ENCODE assay signal across 36 mouse cellular contexts in genomic region chr5:120583511-120583910, GRCm38 (mm10). TPM values are rescaled to one million over a fixed set of nuclear protein-coding genes. Genes with fewer than 3 reads are reported as not detected.
A peak's percentile ranks its signal among the peaks of the same experiment; 100 is the strongest.
DNase-seq lines count a peak whose midpoint lies in the region; ATAC-seq and TF ChIP-seq lines count a peak whose summit lies in the region.
"Had no signal": no experiment of that assay in that cellular context is flagged by ENCODE, and none has a peak within 500 bp of the region (broad histone marks: within the 10 kb centered on the region; RNA-seq: fewer than 3 reads in every experiment).

No protein-coding gene starts in this region.

- peaks cover 85% of the 10 kb centered on the region for H3K4me1 ChIP-seq in liver, embryonic 13.5 days (replicated peaks)
- peaks cover 39% of the 10 kb centered on the region for H3K4me1 ChIP-seq in liver, embryonic 11.5 days (replicated peaks; ENCODE audit: control insufficient read depth, insufficient read depth, low read length)
- H3K4me1 ChIP-seq in hindbrain, postnatal 0 days (ENCODE audit: insufficient read depth, low read length), result peaks cover 28% of the 10 kb centered on the region

- H3K4me2 ChIP-seq in liver, embryonic 13.5 days, result no peak overlapping the region
- H3K4me2 ChIP-seq in liver, embryonic 11.5 days, result no peak overlapping the region
- no peak overlapping the region for H3K4me2 ChIP-seq in hindbrain, postnatal 0 days (ENCODE audit: low read depth, low read length)
- H3K4me2 ChIP-seq: heart, embryonic 15.5 days; hindbrain, embryonic 12.5 days; limb, embryonic 15.5 days; midbrain, embryonic 13.5 days had no signal

- TF ChIP-seq CTCF in hindbrain, postnatal 0 days (IDR thresholded peaks at IDR 0.05; ENCODE audit: low read depth), result no peak

- H3K9me3 ChIP-seq in liver, embryonic 13.5 days (replicated peaks), result no peaks in the 10 kb centered on the region
- H3K9me3 ChIP-seq in liver, embryonic 11.5 days (ENCODE audit: control insufficient read depth, low read length), result no peaks in the 10 kb centered on the region
- H3K9me3 ChIP-seq in hindbrain, postnatal 0 days (ENCODE audit: low read length), result no peaks in the 10 kb centered on the region
- H3K9me3 ChIP-seq: heart, embryonic 10.5 days; heart, embryonic 15.5 days; hindbrain, embryonic 12.5 days; limb, embryonic 10.5 days; limb, embryonic 15.5 days; midbrain, embryonic 13.5 days had no signal

- peaks cover 65% of the 10 kb centered on the region for H3K36me3 ChIP-seq in liver, embryonic 13.5 days
- H3K36me3 ChIP-seq in liver, embryonic 11.5 days (ENCODE audit: control insufficient read depth, insufficient read depth, low read length), result peaks cover 23% of the 10 kb centered on the region
- no peaks in the 10 kb centered on the region; the same call in 1 of the 2 replicates for H3K36me3 ChIP-seq in splenic B cell, adult 2 months (ENCODE audit: control insufficient read depth, insufficient read depth, low read length, poor library complexity, severe bottlenecking)
- H3K36me3 ChIP-seq in hindbrain, postnatal 0 days (ENCODE audit: insufficient read depth, low read length), result peaks cover 12% of the 10 kb centered on the region

- ATAC-seq in liver, embryonic 13.5 days (ENCODE audit: low read depth), result no peak
- ATAC-seq in liver, embryonic 11.5 days (replicated peaks; ENCODE audit: low FRiP score), result no peak
- ATAC-seq in activated CD4-positive, CD25-positive, alpha-beta regulatory T cell, adult 4 months, result peak; percentile 21
- no peak for ATAC-seq in hindbrain, postnatal 0 days
- ATAC-seq: forebrain, embryonic 16.5 days; midbrain, embryonic 13.5 days had no signal

- no peak for DNase-seq in liver, embryonic 13.5 days
- DNase-seq in liver, embryonic 11.5 days (ENCODE audit: low spot score), result no peak
- peak; percentile 58 for DNase-seq in CD4-positive, CD25-positive, alpha-beta regulatory T cell, adult 2 months (ENCODE audit: low read depth, low spot score)
- peak; percentile 62 for DNase-seq in splenic B cell, adult 2 months (ENCODE audit: low read depth, low spot score)
- DNase-seq in hindbrain, postnatal 0 days (ENCODE audit: low spot score), result no peak
- no peak for DNase-seq in frontal cortex, postnatal 25 days (ENCODE audit: low spot score in 2 of 2)
- DNase-seq: cerebellum, adult 11-12 months; cerebellum, adult 9-11 months; gastrocnemius, postnatal 14 days; heart, adult 11 months; heart, postnatal 36 days; kidney, adult 8-10 months; kidney, postnatal 10 days; layer of hippocampus, postnatal 36 days; lung, postnatal 36 days; retina, postnatal 1 day; right cerebral cortex, postnatal 14 days; thymus, adult 18-20 months; thymus, postnatal 36 days had no signal

- 0 out of 2 replicates have a peak overlapping the region, but pooled peaks have one; percentile 13 for H3K9ac ChIP-seq in liver, embryonic 13.5 days
- no peak overlapping the region for H3K9ac ChIP-seq in liver, embryonic 11.5 days (ENCODE audit: low read depth, low read length)
- H3K9ac ChIP-seq in hindbrain, postnatal 0 days (replicated peaks; ENCODE audit: low read length), result no peak overlapping the region
- H3K9ac ChIP-seq: heart, embryonic 15.5 days; hindbrain, embryonic 12.5 days; limb, embryonic 15.5 days; midbrain, embryonic 13.5 days had no signal

- no peaks in the 10 kb centered on the region for H3K27me3 ChIP-seq in liver, embryonic 13.5 days
- H3K27me3 ChIP-seq in liver, embryonic 11.5 days (replicated peaks; ENCODE audit: control insufficient read depth, insufficient read depth, low read length), result no peaks in the 10 kb centered on the region
- no peaks in the 10 kb centered on the region for H3K27me3 ChIP-seq in splenic B cell, adult 2 months (ENCODE audit: control insufficient read depth, insufficient read depth, low read length, poor library complexity, severe bottlenecking)
- H3K27me3 ChIP-seq in hindbrain, postnatal 0 days (ENCODE audit: insufficient read depth, low read length), result no peaks in the 10 kb centered on the region
- H3K27me3 ChIP-seq: heart, embryonic 15.5 days; hindbrain, embryonic 12.5 days; limb, embryonic 15.5 days had no signal

- H3K4me3 ChIP-seq in liver, embryonic 13.5 days (replicated peaks), result no peak overlapping the region
- no peak overlapping the region for H3K4me3 ChIP-seq in liver, embryonic 11.5 days (ENCODE audit: low read depth, low read length)
- no peak overlapping the region for H3K4me3 ChIP-seq in hindbrain, postnatal 0 days (ENCODE audit: low read length)
- H3K4me3 ChIP-seq: erythroblast, embryonic 14.5 days; heart, embryonic 10.5 days; heart, embryonic 15.5 days; hindbrain, embryonic 12.5 days; limb, embryonic 10.5 days; limb, embryonic 15.5 days; midbrain, embryonic 13.5 days had no signal

- H3K27ac ChIP-seq in liver, embryonic 13.5 days, result peak overlapping the region; percentile 53
- H3K27ac ChIP-seq in liver, embryonic 11.5 days (ENCODE audit: low read depth, low read length), result no peak overlapping the region
- no peak overlapping the region for H3K27ac ChIP-seq in hindbrain, postnatal 0 days
- H3K27ac ChIP-seq: heart, embryonic 10.5 days; heart, embryonic 15.5 days; hindbrain, embryonic 12.5 days; limb, embryonic 10.5 days; limb, embryonic 15.5 days; midbrain, embryonic 13.5 days; stomach, postnatal 0 days had no signal

- 88% methylated on average over 4 of the region's 4 CpGs for WGBS in liver, embryonic 13.5 days (ENCODE audit: insufficient replicate concordance)
- 90% methylated on average over 4 of the region's 4 CpGs for WGBS in liver, embryonic 11.5 days
- 96% methylated on average over 4 of the region's 4 CpGs for WGBS in hindbrain, postnatal 0 days

RNA-seq across cellular contexts. Expression of gene Tpcn1, which starts 5.0 kb away (rescaled TPM):
- 21.4 and 22.7 TPM in 2 replicates for polyA plus RNA-seq in liver, embryonic 13.5 days (2015; fragmentation: Nextera tagmentation; extraction: Ambion mirVana)
- polyA plus RNA-seq in liver, embryonic 11.5 days (2014; fragmentation: Nextera tagmentation; extraction: Ambion mirVana), result 27.4 and 29.7 TPM in 2 replicates
- 10 to 100 TPM; 10.9 to 13.0 TPM for polyA plus RNA-seq in activated CD4-positive, CD25-positive, alpha-beta regulatory T cell, adult 4 months (2017; shearing (Covaris generic))
- total RNA-seq in hindbrain, postnatal 0 days (2014; rRNA removed), result 24.5 and 30.7 TPM in 2 replicates
- 15.4 and 16.1 TPM in 2 replicates for polyA plus RNA-seq in hindbrain, postnatal 0 days (2015; fragmentation: Nextera tagmentation; extraction: Ambion mirVana)

RNA-seq across cellular contexts. Expression of gene Iqcd, which starts 5.3 kb away (rescaled TPM):
- 1.8 and 1.9 TPM in 2 replicates for polyA plus RNA-seq in liver, embryonic 13.5 days (2015; fragmentation: Nextera tagmentation; extraction: Ambion mirVana)
- 1.3 and 1.5 TPM in 2 replicates for polyA plus RNA-seq in liver, embryonic 11.5 days (2014; fragmentation: Nextera tagmentation; extraction: Ambion mirVana)
- under 1 TPM; 0.41 to 0.70 TPM for polyA plus RNA-seq in activated CD4-positive, CD25-positive, alpha-beta regulatory T cell, adult 4 months (2017; shearing (Covaris generic))
- 0.63 and 1.9 TPM in 2 replicates for total RNA-seq in hindbrain, postnatal 0 days (2014; rRNA removed)
- 1.8 and 2.0 TPM in 2 replicates for polyA plus RNA-seq in hindbrain, postnatal 0 days (2015; fragmentation: Nextera tagmentation; extraction: Ambion mirVana)
- total RNA-seq: ES-E14; heart, postnatal 36 days had no signal

RNA-seq across cellular contexts. Expression of gene Rita1, which starts 28.9 kb away (rescaled TPM):
- polyA plus RNA-seq in liver, embryonic 13.5 days (2015; fragmentation: Nextera tagmentation; extraction: Ambion mirVana), result 5.7 and 6.5 TPM in 2 replicates
- polyA plus RNA-seq in liver, embryonic 11.5 days (2014; fragmentation: Nextera tagmentation; extraction: Ambion mirVana), result 9.0 and 13.1 TPM in 2 replicates
- 1 to 10 TPM; 1.1 to 2.4 TPM for polyA plus RNA-seq in activated CD4-positive, CD25-positive, alpha-beta regulatory T cell, adult 4 months (2017; shearing (Covaris generic))
- total RNA-seq in hindbrain, postnatal 0 days (2014; rRNA removed), result 38.0 and 38.6 TPM in 2 replicates
- 30.1 and 30.4 TPM in 2 replicates for polyA plus RNA-seq in hindbrain, postnatal 0 days (2015; fragmentation: Nextera tagmentation; extraction: Ambion mirVana)

RNA-seq across cellular contexts. Expression of gene Ddx54, which starts 29.0 kb away (rescaled TPM):
- 22.9 and 26.0 TPM in 2 replicates for polyA plus RNA-seq in liver, embryonic 13.5 days (2015; fragmentation: Nextera tagmentation; extraction: Ambion mirVana)
- 46.7 and 47.0 TPM in 2 replicates for polyA plus RNA-seq in liver, embryonic 11.5 days (2014; fragmentation: Nextera tagmentation; extraction: Ambion mirVana)
- 10 to 100 TPM; 11.7 to 18.4 TPM for polyA plus RNA-seq in activated CD4-positive, CD25-positive, alpha-beta regulatory T cell, adult 4 months (2017; shearing (Covaris generic))
- 37.3 and 40.1 TPM in 2 replicates for total RNA-seq in hindbrain, postnatal 0 days (2014; rRNA removed)
- 30.8 and 31.9 TPM in 2 replicates for polyA plus RNA-seq in hindbrain, postnatal 0 days (2015; fragmentation: Nextera tagmentation; extraction: Ambion mirVana)

RNA-seq across cellular contexts. Expression of gene Cfap73, which starts 50.5 kb away (rescaled TPM):
- not detected in 2 replicates for polyA plus RNA-seq in liver, embryonic 13.5 days (2015; fragmentation: Nextera tagmentation; extraction: Ambion mirVana)
- polyA plus RNA-seq in liver, embryonic 11.5 days (2014; fragmentation: Nextera tagmentation; extraction: Ambion mirVana), result not detected in 2 replicates
- not detected for polyA plus RNA-seq in activated CD4-positive, CD25-positive, alpha-beta regulatory T cell, adult 4 months (2017; shearing (Covaris generic))
- total RNA-seq in hindbrain, postnatal 0 days (2014; rRNA removed), result 0.21 and 0.79 TPM in 2 replicates
- 0.26 and 0.86 TPM in 2 replicates for polyA plus RNA-seq in hindbrain, postnatal 0 days (2015; fragmentation: Nextera tagmentation; extraction: Ambion mirVana)
- total RNA-seq: common myeloid progenitor, adult 5-6 weeks; ES-E14; gastrocnemius, postnatal 14 days; heart, postnatal 36 days; megakaryocyte-erythroid progenitor cell, adult 5-6 weeks had no signal
- polyA plus RNA-seq: erythroblast, embryonic 14.5 days; forebrain, embryonic 11.5 days; heart, embryonic 15.5 days; large intestine, adult 2 months; limb, embryonic 10.5 days; limb, embryonic 15.5 days; liver, embryonic 16.5 days; midbrain, embryonic 13.5 days; small intestine, adult 2 months had no signal

Comparison
In these comparisons a context has a peak if more than half of its experiments do, and no peak if none do; other contexts are left out.
1. DNase-seq: peak in CD4-positive, CD25-positive, alpha-beta regulatory T cell, adult 2 months (single experiment) and splenic B cell, adult 2 months (single experiment); none in liver, embryonic 13.5 days (single experiment), liver, embryonic 11.5 days (single experiment), hindbrain, postnatal 0 days (single experiment) and frontal cortex, postnatal 25 days (0 of 2).